Mouse (Mus musculus): ENCODE measurements at regions not wholly inside any gene's neighbourhood (a gene's known extent, or its start where the extent isn't known, plus 50 kb on each side); places are given as distances from the start of the nearest gene placed in this dataset.

DNA sequence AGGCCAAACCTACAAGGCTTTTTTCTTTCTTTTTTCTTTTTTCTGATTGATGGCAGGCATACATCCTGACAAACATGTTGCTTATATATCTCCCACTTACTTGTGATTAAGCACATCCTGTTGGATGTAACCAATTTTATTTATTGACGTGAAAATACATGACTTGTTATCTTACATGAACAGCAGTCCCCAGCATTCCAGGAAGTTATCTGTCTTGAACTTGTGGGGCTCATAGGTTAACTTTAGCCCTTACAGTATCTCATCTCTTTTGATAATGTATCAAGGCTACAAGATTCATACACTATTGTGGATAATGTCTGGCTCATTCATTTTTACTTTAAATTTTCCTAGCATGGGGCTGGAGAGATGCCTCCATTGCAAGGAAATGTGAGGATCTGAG is 852.0 kb upstream of the Agtr1b start:
- DNase-seq: no peak
- intact Hi-C loops (cut with DNase I): no loop called here

DNA sequence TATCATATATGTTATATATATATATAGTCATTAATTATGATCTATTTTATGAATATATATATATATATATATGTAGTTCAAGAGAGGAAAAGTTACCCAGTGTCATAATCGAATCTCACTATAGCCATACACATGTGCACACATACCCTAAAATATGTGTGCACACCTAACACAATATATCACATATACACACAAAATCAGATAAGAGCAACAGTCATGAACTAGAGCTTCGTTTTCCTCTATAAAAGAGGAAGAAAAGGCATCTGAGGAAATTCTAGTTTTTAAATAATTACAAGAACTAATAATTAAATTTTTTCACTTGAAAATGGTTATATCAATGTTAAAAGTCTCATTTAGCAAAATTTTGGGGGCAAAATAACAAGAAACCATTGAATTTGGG is 835.3 kb upstream of the Tbl1xr1 start:
- DNase-seq: no peak
- intact Hi-C loops (cut with DNase I): no loop called here

DNA sequence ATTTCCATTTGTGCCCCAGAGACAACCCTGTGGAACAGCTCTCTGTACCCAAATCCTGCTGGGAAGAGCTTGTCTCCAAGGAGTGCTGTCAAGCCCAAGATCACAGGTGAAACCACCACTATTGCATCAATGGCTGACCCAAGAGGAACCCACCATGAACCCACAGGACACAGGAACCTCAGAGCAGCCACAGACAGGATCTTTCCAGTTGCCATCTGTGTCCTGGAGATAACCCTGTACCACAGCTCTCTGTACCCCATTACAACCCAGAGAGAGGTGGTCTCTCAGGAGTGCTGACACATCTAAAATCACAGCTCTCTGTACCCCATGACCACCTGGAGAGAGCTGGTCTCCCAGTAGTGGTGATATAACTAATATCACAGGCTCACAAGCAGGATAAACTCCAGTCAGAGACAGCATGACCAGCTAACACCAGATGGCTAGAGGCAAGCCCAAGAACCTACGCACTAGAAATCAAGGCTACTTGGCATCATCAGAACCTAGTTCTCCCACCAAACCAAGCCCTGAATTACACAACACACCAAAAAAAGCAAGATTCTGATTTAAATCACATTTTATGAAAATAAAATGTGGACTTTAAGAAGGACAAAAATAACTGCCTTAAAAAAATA is 820.2 kb upstream of the Tbl1xr1 start:
- intact Hi-C loops (cut with DNase I): no loop called here
- no peak for DNase-seq

DNA sequence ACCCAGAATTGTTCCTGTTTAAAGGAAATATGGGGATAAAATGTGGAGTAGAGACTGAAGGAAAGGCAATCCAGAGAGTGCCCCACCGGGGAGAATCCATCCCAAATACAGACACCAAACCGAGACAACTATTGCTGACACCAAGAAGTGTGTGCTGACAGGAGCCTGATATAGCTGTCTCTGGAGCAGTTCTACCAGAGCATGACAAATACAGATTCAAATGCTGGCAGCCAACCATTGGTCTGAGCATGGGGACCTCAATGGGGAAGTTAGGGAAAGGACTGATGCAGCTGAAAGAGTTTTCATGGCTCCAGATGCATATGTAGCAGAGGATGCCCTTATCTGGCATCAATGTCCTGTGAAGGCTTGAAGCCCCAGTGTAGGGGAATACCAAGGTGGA is 813.1 kb upstream of the Tbl1xr1 start:
- no peak for DNase-seq
- intact Hi-C loops (cut with DNase I): loop anchor here (10.0 kb wide), 1 partner anchor 301 kb away; no protein-coding TSS in a partner anchor

DNA sequence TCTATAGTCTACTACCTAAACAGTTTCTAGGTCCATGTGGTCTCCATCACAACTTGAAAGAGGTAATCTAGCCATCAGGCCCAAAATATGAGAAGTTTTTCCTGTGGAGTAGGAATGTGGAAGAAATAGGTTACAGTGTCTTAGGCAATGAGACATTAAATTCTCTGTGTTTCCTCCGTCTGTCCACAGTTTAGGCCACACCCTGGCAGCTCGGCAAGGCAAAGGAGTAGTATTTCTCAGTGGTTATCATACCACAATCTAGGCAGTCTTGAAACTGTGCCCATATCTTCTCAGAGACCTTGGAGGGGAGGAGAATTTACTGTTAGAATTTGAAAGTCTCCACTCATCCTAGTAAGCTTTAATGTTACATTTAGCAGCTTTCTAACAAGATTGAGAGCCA is 811.0 kb upstream of the Tbl1xr1 start:
- no peak for DNase-seq
- intact Hi-C loops (cut with DNase I): loop anchor here (10.0 kb wide), 1 partner anchor 299 kb away; no protein-coding TSS in a partner anchor

DNA sequence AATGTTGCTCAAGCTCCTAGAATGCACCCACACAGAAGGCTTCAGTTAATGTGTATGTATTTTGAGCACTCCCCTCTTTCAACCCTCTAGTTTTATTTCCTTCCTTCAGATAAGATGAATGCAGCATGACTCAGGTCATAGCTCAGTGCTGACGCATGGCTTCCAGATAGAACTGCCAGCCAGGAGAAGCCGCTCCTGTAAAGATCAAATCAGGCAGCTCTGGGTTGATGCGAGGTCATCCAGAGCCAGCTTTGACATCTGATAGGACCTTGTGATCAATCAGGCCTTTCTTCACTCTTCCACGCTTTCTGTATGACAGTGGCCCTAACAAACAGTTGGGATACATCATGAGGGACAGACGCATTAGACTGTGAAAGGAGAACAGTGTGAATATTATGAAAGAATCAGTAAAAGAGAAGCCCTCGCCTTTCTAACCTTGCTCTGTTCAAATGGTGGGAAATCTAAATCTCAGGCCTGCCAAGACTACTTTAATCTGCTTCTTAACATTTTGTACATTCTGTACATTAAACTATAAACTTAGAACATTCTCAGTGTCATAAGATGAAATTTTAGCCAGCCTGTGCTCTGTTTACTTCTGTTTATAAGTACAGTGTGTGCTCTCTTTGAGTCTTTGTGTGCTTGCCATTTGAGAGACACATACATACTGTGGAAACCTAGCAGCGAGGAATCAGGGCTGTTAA is 807.9 kb upstream of the Tbl1xr1 start:
- intact Hi-C loops (cut with DNase I): loop anchor here (10.0 kb wide), 1 partner anchor 296 kb away; no protein-coding TSS in a partner anchor
- DNase-seq: peak in 1 of 2 experiments; percentile 12

DNA sequence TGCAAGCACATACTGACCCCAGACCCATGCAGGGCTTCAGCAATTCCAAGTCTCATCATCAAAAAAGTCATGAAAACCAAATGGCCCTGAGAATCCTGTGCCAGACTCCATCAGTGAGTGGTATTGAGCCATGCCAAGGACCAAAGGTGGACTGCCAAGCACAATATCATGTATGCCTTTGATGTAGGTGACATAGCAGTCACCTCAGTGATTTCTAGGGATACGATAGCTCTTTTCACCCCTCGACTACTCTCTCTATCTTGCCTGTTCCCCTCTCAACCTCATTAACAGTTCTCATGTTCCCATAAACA is 807.4 kb upstream of the Tbl1xr1 start:
- no peak for DNase-seq

DNA sequence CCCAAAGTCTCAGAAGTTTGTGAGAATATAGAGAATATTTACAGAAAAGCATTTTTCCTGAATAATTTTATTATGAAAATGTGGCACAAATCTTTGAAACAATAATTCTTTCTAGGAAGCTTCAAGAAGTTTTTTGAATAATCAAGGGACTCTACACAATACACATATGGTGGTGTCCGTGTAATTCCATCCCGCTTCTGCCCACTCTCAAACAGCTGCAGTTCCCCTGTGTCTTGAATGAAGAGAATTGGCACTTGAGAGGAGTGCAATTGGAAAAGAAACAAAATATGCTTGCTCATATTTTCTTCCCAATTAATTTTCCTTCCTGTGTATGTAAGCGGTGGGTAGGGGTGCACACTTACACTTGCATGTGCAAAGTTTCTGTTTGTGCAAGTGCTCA is 805.7 kb upstream of the Tbl1xr1 start:
- intact Hi-C loops (cut with DNase I): no loop called here

More for the DNA sequence above, 807.4 kb upstream of the Tbl1xr1 start:
- intact Hi-C loops (cut with DNase I): loop anchor here (10.0 kb wide), 1 partner anchor 296 kb away; no protein-coding TSS in a partner anchor

DNA sequence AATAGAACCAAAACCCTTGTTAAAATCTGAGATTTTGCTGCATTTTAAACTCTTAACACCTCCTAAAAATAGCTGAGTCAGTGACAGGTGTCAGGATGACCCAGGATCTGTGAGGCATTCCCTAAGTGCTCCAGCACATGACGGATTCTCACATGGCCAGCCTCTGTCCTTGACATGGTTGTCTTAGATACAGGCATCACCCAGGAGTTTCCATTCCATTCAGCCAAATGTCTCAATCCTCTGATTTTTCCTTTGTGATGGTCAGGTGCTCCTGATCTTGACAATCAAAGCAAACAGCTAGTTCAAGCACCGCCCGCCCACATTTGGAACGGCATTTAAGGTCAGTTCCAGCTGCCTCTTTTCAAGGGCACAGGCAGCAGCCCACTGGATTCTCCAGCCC is 804.2 kb upstream of the Tbl1xr1 start:
- intact Hi-C loops (cut with DNase I): no loop called here
- DNase-seq: no peak

More for the DNA sequence above, 805.7 kb upstream of the Tbl1xr1 start:
- DNase-seq: no peak

DNA sequence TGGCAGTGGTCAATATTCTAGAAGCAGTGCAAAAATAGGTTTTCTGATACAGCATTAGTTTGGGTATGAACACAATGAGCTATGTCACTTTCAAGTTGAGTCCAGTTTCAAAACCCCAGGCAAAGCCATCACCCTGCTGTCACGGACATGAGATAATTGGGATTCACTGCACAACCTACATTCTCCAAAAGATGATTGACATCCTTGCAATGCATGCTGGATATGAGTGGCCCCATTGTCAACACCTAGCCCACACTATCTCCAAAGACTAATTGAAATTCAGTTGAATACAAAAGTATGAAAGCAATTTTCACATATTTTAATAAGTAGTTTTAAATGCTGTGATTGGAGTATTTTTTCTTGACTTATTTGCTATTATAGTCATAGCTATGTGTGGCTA is 783.7 kb upstream of the Tbl1xr1 start:
- intact Hi-C loops (cut with DNase I): no loop called here
- no peak for DNase-seq

DNA sequence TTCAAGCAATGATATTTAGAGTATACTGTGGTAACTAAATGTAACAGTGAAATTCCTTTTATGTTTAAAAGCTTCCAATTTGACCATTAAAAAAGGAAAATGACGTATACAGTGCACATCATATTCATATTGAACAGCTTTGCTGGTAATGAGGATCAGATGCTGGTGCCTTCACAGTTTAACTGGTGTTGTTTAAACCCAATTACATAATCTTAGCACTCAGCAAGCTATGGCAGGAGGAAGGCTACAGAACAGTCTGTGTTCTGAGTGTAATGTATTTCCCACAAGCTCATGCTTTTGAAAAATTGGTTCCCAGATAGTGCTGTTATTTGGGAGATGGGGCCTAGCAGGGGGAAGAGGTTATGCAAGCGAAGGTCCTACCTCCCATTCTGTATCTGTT is 783.1 kb upstream of the Tbl1xr1 start:
- intact Hi-C loops (cut with DNase I): no loop called here
- DNase-seq: no peak

DNA sequence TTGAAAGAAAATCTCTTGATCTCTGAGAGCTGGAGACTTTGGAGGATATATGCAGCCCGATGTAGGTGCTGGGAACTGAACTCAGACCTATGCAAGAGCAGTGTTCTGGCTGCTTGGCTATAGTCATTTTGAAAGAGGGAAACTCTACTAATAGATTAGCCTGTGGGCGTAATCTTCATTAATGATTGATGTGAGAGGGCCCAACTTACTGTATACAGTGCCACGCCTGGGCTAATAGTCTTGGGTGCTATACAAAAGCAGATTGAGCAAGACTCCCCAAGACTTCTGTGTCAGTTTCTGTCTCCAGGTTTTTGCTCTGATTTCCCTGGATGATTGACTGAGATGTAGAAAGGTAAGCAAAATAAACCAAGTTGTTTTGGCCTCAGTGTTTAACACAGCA is 781.7 kb upstream of the Tbl1xr1 start:
- intact Hi-C loops (cut with DNase I): no loop called here

DNA sequence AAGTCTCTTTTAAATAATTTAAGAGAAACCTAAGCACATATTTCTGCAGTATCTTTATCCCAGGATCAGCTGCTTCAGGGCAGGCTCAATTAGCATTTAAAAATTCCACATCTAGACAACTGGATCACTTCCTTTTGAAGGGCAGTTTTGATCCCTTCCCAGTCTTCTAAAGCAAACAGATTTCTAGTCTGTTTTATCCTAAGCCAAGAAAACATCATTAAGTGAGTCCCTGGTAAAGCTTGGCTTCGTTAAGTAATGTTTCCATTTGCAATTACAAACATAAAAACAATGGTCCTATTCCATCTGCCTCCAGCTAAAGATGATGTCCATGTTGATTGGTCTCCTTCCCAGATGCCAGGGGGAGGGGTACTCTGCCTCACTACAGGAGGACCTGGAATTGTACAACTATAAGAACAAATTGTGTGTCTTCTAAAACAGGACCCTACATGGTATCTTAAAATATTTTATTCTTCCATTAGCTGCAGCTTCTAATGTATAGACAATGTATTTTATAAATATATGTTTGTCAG is 779.8 kb upstream of the Tbl1xr1 start:
- intact Hi-C loops (cut with DNase I): no loop called here
- DNase-seq: no peak

More for the DNA sequence above, 781.7 kb upstream of the Tbl1xr1 start:
- no peak for DNase-seq

DNA sequence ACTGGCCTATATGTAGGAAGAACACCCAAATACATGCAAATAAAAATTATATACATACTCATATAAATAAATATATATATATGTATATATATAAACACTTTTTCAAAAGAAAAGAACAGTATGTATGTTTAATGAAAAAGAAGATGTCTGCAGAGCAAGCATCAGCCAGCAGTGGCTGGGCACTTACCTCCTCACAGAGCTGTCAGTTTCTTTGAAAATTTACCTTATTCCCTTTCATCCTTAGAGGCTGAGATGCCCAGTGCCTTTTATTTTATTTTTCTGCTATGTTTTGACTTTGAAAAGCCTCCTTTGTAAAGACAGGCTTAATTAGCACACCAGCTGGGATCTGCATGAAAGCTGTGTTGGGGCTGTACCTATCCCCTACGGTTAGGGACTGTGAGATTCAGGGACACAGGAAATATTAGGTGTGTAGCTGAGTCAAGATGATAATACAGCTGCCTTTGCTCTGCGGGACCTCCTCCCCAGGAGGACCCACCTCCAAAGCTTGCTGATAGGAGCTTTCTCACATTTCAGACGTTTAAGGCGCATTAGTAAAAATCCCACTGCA is 751.0 kb upstream of the Tbl1xr1 start:
- intact Hi-C loops (cut with DNase I): no loop called here
- no peak for DNase-seq

DNA sequence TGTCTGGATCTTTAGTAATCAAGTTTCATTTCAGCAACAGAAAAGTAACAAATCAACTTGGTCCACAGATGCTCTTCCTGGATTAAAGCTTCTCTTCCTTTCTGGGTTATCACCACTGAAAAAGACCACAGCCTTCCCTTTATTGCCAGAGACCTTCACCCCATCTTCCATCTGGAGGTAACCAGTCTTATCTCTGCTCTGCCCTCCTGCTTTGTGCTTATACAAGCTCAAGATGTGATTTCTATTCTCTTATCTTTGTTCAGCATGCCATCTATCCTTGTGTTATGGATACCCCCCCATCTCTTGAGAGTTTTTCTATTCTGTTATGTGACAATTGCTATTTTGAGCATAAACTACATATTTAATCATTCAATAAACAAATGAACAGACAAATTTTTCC is 734.5 kb upstream of the Tbl1xr1 start:
- no peak for DNase-seq
- intact Hi-C loops (cut with DNase I): no loop called here

DNA sequence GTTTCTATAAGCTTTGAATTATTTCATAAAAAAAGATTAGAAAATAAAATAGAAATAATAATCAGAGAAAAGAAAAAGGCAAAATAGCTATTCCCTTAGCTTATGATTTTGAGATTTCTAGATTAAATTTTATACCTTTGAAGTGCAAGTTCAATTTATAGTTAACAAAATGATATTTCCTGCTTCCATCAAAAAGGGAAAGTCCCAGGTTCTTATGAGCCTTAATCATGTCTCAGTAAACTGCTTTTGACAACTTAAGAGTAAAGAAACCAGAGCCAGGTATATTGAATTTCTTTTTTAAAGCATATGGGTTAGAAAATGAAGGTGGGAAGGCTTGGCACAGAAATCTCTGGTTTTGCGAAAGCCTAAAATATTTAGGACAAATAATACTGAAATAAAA is 733.4 kb upstream of the Tbl1xr1 start:
- intact Hi-C loops (cut with DNase I): no loop called here
- DNase-seq: no peak

DNA sequence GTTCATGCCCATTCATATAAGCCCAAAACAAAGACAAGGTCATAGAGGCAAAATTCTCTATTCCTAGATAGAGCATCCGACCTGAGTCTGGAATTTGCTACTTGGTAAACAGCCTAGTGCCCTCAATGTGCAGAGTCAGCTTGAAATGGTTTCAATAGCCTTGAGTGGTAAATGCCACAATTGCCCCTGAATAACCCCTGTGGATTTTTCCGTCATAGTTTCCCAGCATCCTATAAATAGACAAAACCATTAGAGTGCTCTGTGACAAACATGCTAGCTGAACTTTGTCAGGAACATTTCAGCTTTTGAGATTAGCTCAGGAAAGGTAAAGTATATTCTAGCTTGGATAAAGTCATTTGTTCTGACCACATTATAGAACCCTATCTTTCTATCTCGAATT is 727.0 kb upstream of the Tbl1xr1 start:
- intact Hi-C loops (cut with DNase I): no loop called here
- DNase-seq: no peak

DNA sequence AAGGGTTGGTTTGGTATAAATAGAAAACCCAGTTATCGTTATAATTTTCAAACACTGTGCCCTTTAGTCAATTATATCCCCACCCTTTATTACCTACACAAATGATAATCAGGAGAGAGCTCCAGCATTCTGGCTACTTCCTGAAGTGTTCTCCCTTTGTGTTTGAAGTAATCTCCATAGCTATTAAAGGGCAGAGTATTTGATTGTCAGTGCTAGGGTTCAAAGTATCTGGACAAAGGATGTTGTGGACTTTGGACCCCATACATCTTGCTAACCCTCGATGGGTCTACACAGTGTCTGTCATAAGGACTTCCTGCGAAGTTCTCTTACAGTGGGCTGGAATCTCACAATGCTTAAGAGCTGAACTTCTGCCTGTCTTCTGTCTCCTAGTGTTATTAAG is 720.3 kb upstream of the Tbl1xr1 start:
- intact Hi-C loops (cut with DNase I): no loop called here
- no peak for DNase-seq

DNA sequence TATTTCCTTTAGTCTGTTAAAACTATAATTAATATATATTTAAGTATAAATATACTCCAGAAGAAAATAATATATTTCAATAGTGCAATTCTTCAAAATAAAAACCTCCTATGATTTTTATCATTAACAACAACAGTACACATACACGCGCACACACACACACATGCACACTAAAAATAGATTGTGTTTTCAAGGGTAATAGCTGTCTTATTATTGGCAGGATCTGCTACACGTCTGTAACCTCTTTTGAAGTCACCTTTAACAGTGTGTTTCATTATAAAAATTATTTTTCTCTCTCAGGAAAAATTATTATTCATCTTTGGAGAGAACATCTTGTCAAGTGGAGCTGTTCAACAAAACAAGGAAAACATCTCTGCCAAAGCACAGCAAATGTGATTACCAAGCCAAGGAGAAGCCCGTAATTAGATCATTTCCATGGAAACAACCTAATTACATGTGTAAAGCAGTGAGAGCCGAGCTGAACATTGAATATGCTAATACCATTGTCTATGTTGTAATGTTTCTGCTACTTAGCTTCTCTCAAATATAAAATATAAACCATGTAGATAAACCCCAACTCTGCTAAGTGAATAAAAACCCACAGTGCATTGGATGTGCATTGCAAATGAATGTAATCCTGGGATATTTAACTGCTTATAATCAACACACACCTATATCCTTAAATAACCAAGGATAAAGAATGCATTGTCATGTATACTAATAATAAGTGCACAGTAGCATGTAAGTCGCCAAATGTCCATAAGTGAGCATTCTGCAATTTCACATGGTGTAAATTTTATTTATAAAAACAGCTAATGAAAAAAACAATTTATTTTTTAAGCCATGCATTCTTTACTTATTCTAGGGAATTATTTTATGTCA is 719.4 kb upstream of the Tbl1xr1 start:
- intact Hi-C loops (cut with DNase I): no loop called here
- no peak for DNase-seq

DNA sequence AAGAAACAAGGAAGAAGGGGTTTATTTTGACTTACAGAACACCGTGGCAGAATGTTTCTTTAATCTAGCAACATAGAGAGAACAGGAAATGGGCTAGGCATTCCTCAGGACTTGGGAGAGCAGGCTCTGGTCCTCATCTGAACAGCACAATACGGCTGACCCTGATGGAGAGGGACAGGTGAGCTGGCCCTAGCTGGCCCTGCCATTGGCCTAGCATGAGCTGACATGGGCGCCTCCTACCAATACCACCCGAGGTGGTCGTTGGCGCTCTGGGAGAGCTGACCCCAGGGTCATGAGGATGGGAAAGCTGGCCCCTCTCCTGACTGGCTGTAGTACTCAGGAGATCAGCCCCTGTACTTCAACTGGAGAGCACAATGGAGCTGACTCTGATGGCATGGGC is 718.4 kb upstream of the Tbl1xr1 start:
- intact Hi-C loops (cut with DNase I): no loop called here
- DNase-seq: no peak

DNA sequence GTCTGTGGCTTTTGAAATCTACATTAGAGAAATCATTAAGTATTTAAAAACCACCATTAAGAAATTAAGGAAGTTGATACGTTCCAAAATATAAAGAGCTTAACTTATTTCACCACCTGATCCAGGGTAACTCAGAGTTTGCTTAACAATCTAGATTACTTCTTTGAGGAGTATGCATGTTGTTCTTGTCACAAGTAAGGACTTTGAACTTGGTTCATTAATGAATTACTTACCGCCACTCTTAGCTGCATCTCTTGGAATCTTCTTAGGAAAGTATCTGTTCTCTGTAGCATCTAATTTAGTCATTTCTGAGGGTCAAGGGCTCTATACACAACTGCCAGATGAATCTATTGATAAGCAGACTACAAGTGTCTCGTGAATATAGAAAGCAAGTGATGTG is 715.4 kb upstream of the Tbl1xr1 start:
- intact Hi-C loops (cut with DNase I): no loop called here
- no peak for DNase-seq

All from gastrocnemius, postnatal 36 days (tissue).